Mouse (Mus musculus) adrenal gland, postnatal 25 days (tissue): ENCODE data around the gene Tdrd1. TPM values are rescaled to one million over a fixed set of nuclear protein-coding genes. Genes with fewer than 3 reads are reported as not detected.

Source experiments
- DNase-seq: peaks from one replicate; pipeline ENCODE4 v3.0.0; 2021; ENCODE audit warnings: mixed read lengths
- total RNA-seq: library from RNA; stranded (reverse); gene quantifications from 2 replicates; pipeline ENCODE4 v1.2.3, GENCODE M21; 2021

The Tdrd1 gene
- total RNA-seq, 1 experiment from 2014 or later = not detected

GRCm38 (mm10) chr19:56913761-56914160 lies 87.8 kb downstream of the Tdrd1 start:
- no peak for DNase-seq

- DNase-seq = no peak
Observed at GRCm38 (mm10) chr19:56914658-56915057, 88.6 kb downstream of the Tdrd1 start.

GRCm38 (mm10) chr19:56915084-56915483 lies 89.1 kb downstream of the Tdrd1 start:
- DNase-seq = no peak

Other genes starting within 250 kb of the Tdrd1 start
- gene Adrb1, start 104.0 kb upstream of the Tdrd1 start, total RNA-seq = 2.6 and 4.2 TPM in 2 replicates
- 25.5 and 31.9 TPM in 2 replicates for gene Ccdc186, start 4.0 kb upstream of the Tdrd1 start, total RNA-seq
- not detected in 2 replicates for gene Vwa2, start 48.0 kb downstream of the Tdrd1 start, total RNA-seq
- 11.4 and 14.3 TPM in 2 replicates for gene Afap1l2, start 182.0 kb downstream of the Tdrd1 start, total RNA-seq